Mouse (Mus musculus): ENCODE data around the gene Fam210b.

Fam210b gene

GRCm38 (mm10) chr2:172401116-172401825 lies 55.9 kb downstream of the Fam210b start:
- DNase-seq (ENCODE audit: low spot score in 2 of 2): no peak

DNA sequence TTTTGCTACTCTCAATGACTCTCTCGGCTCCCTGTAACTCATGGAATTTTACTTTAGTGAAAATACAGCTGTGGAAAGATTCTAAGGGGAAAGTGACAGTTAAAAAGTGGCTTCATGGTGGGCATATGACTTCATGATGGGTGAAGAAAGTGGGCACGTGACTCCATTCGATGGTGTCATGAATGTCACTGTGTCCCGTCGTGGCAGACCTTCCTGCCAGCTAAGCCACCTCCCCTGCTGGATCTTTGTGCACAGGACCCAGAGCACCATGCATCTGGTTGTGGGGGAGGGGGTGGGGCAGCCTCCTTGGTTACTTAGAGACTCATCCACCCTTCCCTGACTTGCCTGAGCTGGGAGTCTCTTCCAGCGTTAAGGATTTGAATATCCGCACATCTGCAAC lies 58.9 kb downstream of the Fam210b start:
- no peak for DNase-seq (ENCODE audit: low spot score in 2 of 2)

- no peak for DNase-seq (ENCODE audit: low spot score in 2 of 2)
Observed at GRCm38 (mm10) chr2:172405011-172405410, 59.6 kb downstream of the Fam210b start.

All from frontal cortex, postnatal 36 days (tissue).